8 mouse cellular contexts compared by ENCODE assay signal in genomic region chr17:5324236-5324876, GRCm38 (mm10).
DNase-seq lines count a peak whose midpoint lies in the region; ATAC-seq and TF ChIP-seq lines count a peak whose summit lies in the region.

No protein-coding gene starts in this region.

- no peaks in the 10 kb centered on the region for H3K9me3 ChIP-seq in hindbrain, postnatal 0 days (ENCODE audit: low read length)
- no peaks in the 10 kb centered on the region for H3K9me3 ChIP-seq in liver, embryonic 12.5 days (replicated peaks)

- peaks cover 30% of the 10 kb centered on the region for H3K36me3 ChIP-seq in hindbrain, postnatal 0 days (ENCODE audit: insufficient read depth, low read length)
- H3K36me3 ChIP-seq in liver, embryonic 12.5 days, result peaks cover 54% of the 10 kb centered on the region

- DNase-seq in ovary, postnatal 14 days (ENCODE audit: low spot score), result peak; percentile 18
- DNase-seq in ovary, adult 18-20 months (ENCODE audit: low spot score), result no peak
- peak; percentile 86 for DNase-seq in gastrocnemius, adult 18-20 months (ENCODE audit: low spot score)
- DNase-seq in hindbrain, postnatal 0 days (ENCODE audit: low spot score), result peak; percentile 69
- DNase-seq in retina, embryonic 14.5 days (ENCODE audit: low spot score), result peak; percentile 58
- no peak for DNase-seq in urinary bladder, adult 18-20 months (ENCODE audit: low spot score in 2 of 2)

- H3K9ac ChIP-seq in hindbrain, postnatal 0 days (replicated peaks; ENCODE audit: low read length), result no peak overlapping the region
- no peak overlapping the region for H3K9ac ChIP-seq in liver, embryonic 12.5 days

- no peak for TF ChIP-seq CTCF in hindbrain, postnatal 0 days (IDR thresholded peaks at IDR 0.05; ENCODE audit: low read depth)

- no peak overlapping the region for H3K4me3 ChIP-seq in hindbrain, postnatal 0 days (ENCODE audit: low read length)
- no peak overlapping the region for H3K4me3 ChIP-seq in liver, embryonic 12.5 days

- H3K4me1 ChIP-seq in hindbrain, postnatal 0 days (ENCODE audit: insufficient read depth, low read length), result no peaks in the 10 kb centered on the region; the same call in 1 of the 2 replicates
- peaks cover 12% of the 10 kb centered on the region for H3K4me1 ChIP-seq in liver, embryonic 12.5 days

- ATAC-seq in hindbrain, postnatal 0 days, result peak; percentile 73
- peak; percentile 73 for ATAC-seq in liver, embryonic 12.5 days
- ATAC-seq in megakaryocyte progenitor cell, adult 5-6 weeks (replicated peaks; ENCODE audit: poor library complexity), result no peak

- H3K4me2 ChIP-seq in hindbrain, postnatal 0 days (ENCODE audit: low read depth, low read length), result no peak overlapping the region
- no peak overlapping the region for H3K4me2 ChIP-seq in liver, embryonic 12.5 days

- no peaks in the 10 kb centered on the region for H3K27me3 ChIP-seq in hindbrain, postnatal 0 days (ENCODE audit: insufficient read depth, low read length)
- no peaks in the 10 kb centered on the region for H3K27me3 ChIP-seq in liver, embryonic 12.5 days (replicated peaks)

- no peak overlapping the region for H3K27ac ChIP-seq in hindbrain, postnatal 0 days
- no peak overlapping the region for H3K27ac ChIP-seq in liver, embryonic 12.5 days

- 21% methylated on average over 10 of the region's 10 CpGs for WGBS in hindbrain, postnatal 0 days
- 58% methylated on average over 10 of the region's 10 CpGs for WGBS in liver, embryonic 12.5 days (ENCODE audit: insufficient replicate concordance)

Comparison
In these comparisons a context has a peak if more than half of its experiments do, and no peak if none do; other contexts are left out.
1. DNase-seq: peak in ovary, postnatal 14 days (single experiment), gastrocnemius, adult 18-20 months (single experiment), hindbrain, postnatal 0 days (single experiment) and retina, embryonic 14.5 days (single experiment); none in ovary, adult 18-20 months (single experiment) and urinary bladder, adult 18-20 months (0 of 2).